Mouse (Mus musculus) cerebellum, adult (tissue): ENCODE measurements around the gene Klf9.
A peak's percentile ranks its signal among the peaks of the same experiment; 100 is the strongest.
"Not testable (repeated sequence)": the region's sequence is repeated elsewhere in the genome, so short reads cannot be mapped to it uniquely, and the experiment has no call there.

Experiments used
- ATAC-seq: cut with Nextera tagmentation; 2 replicates; pipeline ENCODE4 v1.9.2; 2017; ENCODE audit warnings: mild to moderate bottlenecking, moderate library complexity, mixed read lengths; ENCODE audit not compliant: insufficient number of reproducible peaks, low FRiP score, low TSS enrichment

The Klf9 gene

GRCm38 (mm10) chr19:23139756-23140470 is 1.1 kb upstream of the Klf9 start:
- ATAC-seq: no peak

GRCm38 (mm10) chr19:23141391-23142281 is 610 bp downstream of the Klf9 start:
- peak; percentile 17; the same call in 1 of the 2 replicates for ATAC-seq

- no peak for ATAC-seq
Observed at GRCm38 (mm10) chr19:23142427-23143073, 1.5 kb downstream of the Klf9 start.

GRCm38 (mm10) chr19:23143074-23143445 is 2.0 kb downstream of the Klf9 start:
- ATAC-seq: no peak

- ATAC-seq: no peak
Observed at GRCm38 (mm10) chr19:23143541-23143940, 2.5 kb downstream of the Klf9 start.

GRCm38 (mm10) chr19:23144031-23144430 is 3.0 kb downstream of the Klf9 start:
- no peak for ATAC-seq

GRCm38 (mm10) chr19:23145146-23145545 is 4.1 kb downstream of the Klf9 start:
- ATAC-seq: no peak

GRCm38 (mm10) chr19:23145575-23145974 is 4.5 kb downstream of the Klf9 start:
- ATAC-seq: not testable (repeated sequence)

GRCm38 (mm10) chr19:23146409-23146861 is 5.4 kb downstream of the Klf9 start:
- no peak for ATAC-seq

- ATAC-seq: no peak
Observed at GRCm38 (mm10) chr19:23147026-23147966, 6.3 kb downstream of the Klf9 start.

GRCm38 (mm10) chr19:23149465-23150410 is 8.7 kb downstream of the Klf9 start:
- no peak for ATAC-seq

GRCm38 (mm10) chr19:23150556-23151265 is 9.7 kb downstream of the Klf9 start:
- no peak for ATAC-seq

GRCm38 (mm10) chr19:23151651-23152070 is 10.6 kb downstream of the Klf9 start:
- ATAC-seq: no peak

- no peak for ATAC-seq
Observed at GRCm38 (mm10) chr19:23152201-23152640, 11.2 kb downstream of the Klf9 start.

GRCm38 (mm10) chr19:23152771-23153605 is 12.0 kb downstream of the Klf9 start:
- ATAC-seq: no peak

GRCm38 (mm10) chr19:23153606-23154127 is 12.6 kb downstream of the Klf9 start:
- no peak for ATAC-seq
